Mouse (Mus musculus): ENCODE measurements around the gene Wipi2.

The Wipi2 gene

GRCm38 (mm10) chr5:142713966-142714365, 86.5 kb downstream of the Wipi2 start:
- DNase-seq (ENCODE audit: low read depth, low spot score) = no peak
- H3K27me3 ChIP-seq (ENCODE audit: control insufficient read depth, insufficient read depth, low read length, poor library complexity, severe bottlenecking) = no peaks in the 10 kb centered on the region; the same call in 1 of the 2 replicates

GRCm38 (mm10) chr5:142715059-142715458, 87.6 kb downstream of the Wipi2 start:
- Histone ChIP-seq H3K27me3 (ENCODE audit: control insufficient read depth, insufficient read depth, low read length, poor library complexity, severe bottlenecking) (no peaks in the 10 kb centered on the region; the same call in 1 of the 2 replicates), H3K36me3 (ENCODE audit: control insufficient read depth, insufficient read depth, low read length, poor library complexity, severe bottlenecking) (no peaks in the 10 kb centered on the region)
- no peak for DNase-seq (ENCODE audit: low read depth, low spot score)

More at GRCm38 (mm10) chr5:142713966-142714365, 86.5 kb downstream of the Wipi2 start:
- H3K36me3 ChIP-seq (ENCODE audit: control insufficient read depth, insufficient read depth, low read length, poor library complexity, severe bottlenecking) = no peaks in the 10 kb centered on the region

GRCm38 (mm10) chr5:142716056-142716455, 88.6 kb downstream of the Wipi2 start:
- DNase-seq (ENCODE audit: low read depth, low spot score) = no peak
- no peaks in the 10 kb centered on the region; the same call in 1 of the 2 replicates for H3K27me3 ChIP-seq (ENCODE audit: control insufficient read depth, insufficient read depth, low read length, poor library complexity, severe bottlenecking)
- no peaks in the 10 kb centered on the region for H3K36me3 ChIP-seq (ENCODE audit: control insufficient read depth, insufficient read depth, low read length, poor library complexity, severe bottlenecking)

- Histone ChIP-seq H3K27me3 (ENCODE audit: control insufficient read depth, insufficient read depth, low read length, poor library complexity, severe bottlenecking) (no peaks in the 10 kb centered on the region), H3K36me3 (ENCODE audit: control insufficient read depth, insufficient read depth, low read length, poor library complexity, severe bottlenecking) (no peaks in the 10 kb centered on the region)
- DNase-seq (ENCODE audit: low read depth, low spot score) = peak; percentile 82
These were observed 90.5 kb downstream of the Wipi2 start for GRCm38 (mm10) chr5:142718037-142718436.

- no peak for DNase-seq (ENCODE audit: low read depth, low spot score)
- Histone ChIP-seq H3K27me3 (ENCODE audit: control insufficient read depth, insufficient read depth, low read length, poor library complexity, severe bottlenecking) (no peaks in the 10 kb centered on the region), H3K36me3 (ENCODE audit: control insufficient read depth, insufficient read depth, low read length, poor library complexity, severe bottlenecking) (no peaks in the 10 kb centered on the region)
These were observed 91.0 kb downstream of the Wipi2 start for GRCm38 (mm10) chr5:142718486-142718885.

- no peak for DNase-seq (ENCODE audit: low read depth, low spot score)
- Histone ChIP-seq H3K27me3 (ENCODE audit: control insufficient read depth, insufficient read depth, low read length, poor library complexity, severe bottlenecking) (no peaks in the 10 kb centered on the region), H3K36me3 (ENCODE audit: control insufficient read depth, insufficient read depth, low read length, poor library complexity, severe bottlenecking) (no peaks in the 10 kb centered on the region)
These were observed 92.4 kb downstream of the Wipi2 start for GRCm38 (mm10) chr5:142719897-142720296.
